Mouse (Mus musculus) CH12.LX (cell line): ENCODE data around the gene Cfap61.

ENCODE experiments used
- ETS1 ChIP-seq: conservative IDR thresholded peaks from 2 replicates; pipeline ENCODE4 v1.6.1; 2012; ENCODE audit warnings: low read depth, mild to moderate bottlenecking, inconsistent platforms, low read length, improper control_type of control experiment, moderate library complexity
- PAX5 ChIP-seq: IDR thresholded peaks from 2 replicates; pipeline ENCODE4 v1.6.1; 2012; ENCODE audit warnings: low read length, inconsistent platforms, mixed read lengths

GRCm38 (mm10) chr2:146246409-146247075 is 312.0 kb downstream of the Cfap61 start:
- TF ChIP-seq PAX5 (no peak), ETS1 (no peak)
